Mouse (Mus musculus): ENCODE results near the gene Hsd17b3. TPM values are rescaled to one million over a fixed set of nuclear protein-coding genes. Genes with fewer than 3 reads are reported as not detected.
A peak's percentile ranks its signal among the peaks of the same experiment; 100 is the strongest.

The Hsd17b3 gene
- polyA plus RNA-seq, 1 experiment from 2014 or later, result not detected

DNA sequence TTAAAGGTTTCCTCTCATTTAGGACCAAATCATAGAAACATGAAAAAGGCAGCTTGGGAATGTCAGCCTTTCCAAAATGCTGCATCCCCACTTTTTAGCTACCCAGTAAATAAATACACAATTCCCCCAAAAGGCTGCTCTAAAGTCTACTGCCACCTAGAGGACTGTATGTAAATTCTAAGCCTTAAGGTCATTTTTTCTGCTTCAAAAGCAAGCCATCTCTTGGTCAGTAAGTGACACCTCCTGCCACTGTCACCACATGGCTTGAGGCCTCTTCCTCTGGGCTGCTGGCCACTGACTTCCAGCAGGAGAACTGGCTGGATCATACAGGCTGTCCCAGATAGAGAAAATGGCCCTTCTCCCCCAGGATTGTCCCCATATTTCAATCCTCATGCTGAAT is 50.9 kb downstream of the Hsd17b3 start:
- H3K4me1 ChIP-seq, result no peaks in the 10 kb centered on the region
- H3K36me3 ChIP-seq, result no peaks in the 10 kb centered on the region
- H3K27ac ChIP-seq (replicated peaks), result no peak overlapping the region
- H3K27me3 ChIP-seq, result peaks cover 6% of the 10 kb centered on the region; the same call in 1 of the 2 replicates
- no peak overlapping the region for H3K9ac ChIP-seq (replicated peaks)
- H3K9me3 ChIP-seq, result no peaks in the 10 kb centered on the region
- no peak overlapping the region for H3K4me2 ChIP-seq (replicated peaks)
- ATAC-seq (replicated peaks), result no peak
- no peak overlapping the region for H3K4me3 ChIP-seq

GRCm38 (mm10) chr13:64036079-64037011 is 52.7 kb downstream of the Hsd17b3 start:
- no peak overlapping the region for H3K4me2 ChIP-seq (replicated peaks)
- H3K9ac ChIP-seq (replicated peaks), result no peak overlapping the region
- 20% methylated on average over 13 of the region's 13 CpGs for WGBS
- ATAC-seq (replicated peaks), result peak; percentile 90
- H3K27ac ChIP-seq (replicated peaks), result no peak overlapping the region
- peaks cover 6% of the 10 kb centered on the region; the same call in 1 of the 2 replicates for H3K27me3 ChIP-seq
- H3K4me3 ChIP-seq, result no peak overlapping the region
- no peaks in the 10 kb centered on the region for H3K9me3 ChIP-seq
- no peaks in the 10 kb centered on the region for H3K36me3 ChIP-seq
- H3K4me1 ChIP-seq, result no peaks in the 10 kb centered on the region

GRCm38 (mm10) chr13:64035036-64035435 is 54.0 kb downstream of the Hsd17b3 start:
- 27% methylated on average over 8 of the region's 8 CpGs for WGBS
- no peaks in the 10 kb centered on the region for H3K4me1 ChIP-seq
- ATAC-seq (replicated peaks), result no peak

GRCm38 (mm10) chr13:64033921-64034320 is 55.1 kb downstream of the Hsd17b3 start:
- H3K9ac ChIP-seq (replicated peaks), result no peak overlapping the region
- no peaks in the 10 kb centered on the region for H3K4me1 ChIP-seq
- no peak overlapping the region for H3K4me2 ChIP-seq (replicated peaks)
- H3K27me3 ChIP-seq, result peaks cover 6% of the 10 kb centered on the region; the same call in 1 of the 2 replicates
- H3K27ac ChIP-seq (replicated peaks), result no peak overlapping the region
- no peak overlapping the region for H3K4me3 ChIP-seq
- ATAC-seq (replicated peaks), result no peak
- 91% methylated on average over 6 of the region's 6 CpGs for WGBS
- no peaks in the 10 kb centered on the region for H3K36me3 ChIP-seq
- H3K9me3 ChIP-seq, result no peaks in the 10 kb centered on the region

More at GRCm38 (mm10) chr13:64035036-64035435, 54.0 kb downstream of the Hsd17b3 start:
- Histone ChIP-seq H3K9ac (replicated peaks) (no peak overlapping the region), H3K4me2 (replicated peaks) (no peak overlapping the region), H3K9me3 (no peaks in the 10 kb centered on the region), H3K27ac (replicated peaks) (no peak overlapping the region), H3K4me3 (no peak overlapping the region), H3K27me3 (peaks cover 6% of the 10 kb centered on the region; the same call in 1 of the 2 replicates), H3K36me3 (no peaks in the 10 kb centered on the region)

- Histone ChIP-seq H3K9ac (replicated peaks) (no peak overlapping the region), H3K4me2 (replicated peaks) (no peak overlapping the region), H3K4me1 (no peaks in the 10 kb centered on the region), H3K36me3 (no peaks in the 10 kb centered on the region), H3K4me3 (no peak overlapping the region), H3K9me3 (no peaks in the 10 kb centered on the region), H3K27me3 (peaks cover 6% of the 10 kb centered on the region; the same call in 1 of the 2 replicates), H3K27ac (replicated peaks) (no peak overlapping the region)
- ATAC-seq (replicated peaks), result no peak
- WGBS, result 89% methylated on average over 4 of the region's 4 CpGs
Measured at GRCm38 (mm10) chr13:64033181-64033580, 55.8 kb downstream of the Hsd17b3 start.

- H3K4me3 ChIP-seq, result no peak overlapping the region
- H3K27me3 ChIP-seq, result no peaks in the 10 kb centered on the region
- H3K4me1 ChIP-seq, result no peaks in the 10 kb centered on the region
- no peak overlapping the region for H3K27ac ChIP-seq (replicated peaks)
- H3K9ac ChIP-seq (replicated peaks), result no peak overlapping the region
- no peaks in the 10 kb centered on the region for H3K9me3 ChIP-seq
- H3K4me2 ChIP-seq (replicated peaks), result no peak overlapping the region
- no peak for ATAC-seq (replicated peaks)
- 83% methylated on average over 4 of the region's 4 CpGs for WGBS
- no peaks in the 10 kb centered on the region for H3K36me3 ChIP-seq
Measured at GRCm38 (mm10) chr13:64031254-64031653, 57.8 kb downstream of the Hsd17b3 start.

DNA sequence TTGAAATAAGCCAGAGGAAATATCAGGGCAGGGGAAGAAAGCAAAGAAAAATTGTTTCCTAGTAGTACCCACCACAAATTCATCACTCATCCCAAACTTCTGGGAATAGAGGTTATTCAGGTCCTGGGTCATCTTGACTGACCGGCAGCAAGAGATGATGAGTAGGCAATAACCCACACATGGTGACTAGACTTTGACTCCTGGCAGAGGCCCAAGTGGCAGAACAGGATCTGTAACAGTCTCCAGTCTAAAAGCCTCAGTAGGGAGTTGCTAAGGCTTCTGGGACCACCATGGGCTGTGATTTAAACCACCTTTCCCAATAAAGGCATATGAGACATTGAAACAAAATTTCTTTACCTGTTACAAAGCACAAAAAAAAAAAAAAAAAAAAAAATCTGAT is 58.2 kb downstream of the Hsd17b3 start:
- Histone ChIP-seq H3K9me3 (no peaks in the 10 kb centered on the region), H3K27ac (replicated peaks) (no peak overlapping the region), H3K9ac (replicated peaks) (no peak overlapping the region), H3K4me3 (no peak overlapping the region), H3K4me1 (no peaks in the 10 kb centered on the region), H3K36me3 (no peaks in the 10 kb centered on the region), H3K27me3 (no peaks in the 10 kb centered on the region), H3K4me2 (replicated peaks) (no peak overlapping the region)
- ATAC-seq (replicated peaks), result no peak
- WGBS, result 80% methylated on average over 1 of the region's 1 CpGs

- 82% methylated on average over 4 of the region's 4 CpGs for WGBS
- Histone ChIP-seq H3K4me3 (no peak overlapping the region), H3K4me1 (peaks cover 14% of the 10 kb centered on the region), H3K9me3 (no peaks in the 10 kb centered on the region), H3K27me3 (no peaks in the 10 kb centered on the region), H3K4me2 (replicated peaks) (no peak overlapping the region), H3K36me3 (no peaks in the 10 kb centered on the region), H3K9ac (replicated peaks) (no peak overlapping the region), H3K27ac (replicated peaks) (no peak overlapping the region)
- ATAC-seq (replicated peaks), result no peak
Measured at GRCm38 (mm10) chr13:64024803-64025202, 64.2 kb downstream of the Hsd17b3 start.

GRCm38 (mm10) chr13:64022786-64023468 is 66.1 kb downstream of the Hsd17b3 start:
- 86% methylated on average over 15 of the region's 15 CpGs for WGBS
- H3K27me3 ChIP-seq, result no peaks in the 10 kb centered on the region
- no peak overlapping the region for H3K4me3 ChIP-seq
- no peak overlapping the region for H3K4me2 ChIP-seq (replicated peaks)
- no peak overlapping the region for H3K9ac ChIP-seq (replicated peaks)
- peaks cover 28% of the 10 kb centered on the region for H3K4me1 ChIP-seq
- no peaks in the 10 kb centered on the region for H3K9me3 ChIP-seq
- ATAC-seq (replicated peaks), result no peak
- no peaks in the 10 kb centered on the region for H3K36me3 ChIP-seq
- H3K27ac ChIP-seq (replicated peaks), result no peak overlapping the region

GRCm38 (mm10) chr13:64020902-64021311 is 68.1 kb downstream of the Hsd17b3 start:
- Histone ChIP-seq H3K36me3 (no peaks in the 10 kb centered on the region), H3K9me3 (no peaks in the 10 kb centered on the region), H3K4me2 (replicated peaks) (no peak overlapping the region; the same call in 1 of the 2 replicates), H3K9ac (replicated peaks) (no peak overlapping the region), H3K27me3 (no peaks in the 10 kb centered on the region), H3K27ac (replicated peaks) (peak overlapping the region; percentile 62), H3K4me3 (no peak overlapping the region), H3K4me1 (peaks cover 29% of the 10 kb centered on the region)
- 19% methylated on average over 7 of the region's 7 CpGs for WGBS
- peak; percentile 96 for ATAC-seq (replicated peaks)

GRCm38 (mm10) chr13:64018586-64019141 is 70.4 kb downstream of the Hsd17b3 start:
- no peaks in the 10 kb centered on the region for H3K36me3 ChIP-seq
- H3K9me3 ChIP-seq, result no peaks in the 10 kb centered on the region
- H3K4me1 ChIP-seq, result peaks cover 29% of the 10 kb centered on the region
- no peak overlapping the region for H3K27ac ChIP-seq (replicated peaks)
- no peak overlapping the region for H3K9ac ChIP-seq (replicated peaks)
- no peak overlapping the region for H3K4me3 ChIP-seq
- 60% methylated on average over 10 of the region's 10 CpGs for WGBS
- H3K27me3 ChIP-seq, result no peaks in the 10 kb centered on the region
- peak; percentile 34 for ATAC-seq (replicated peaks)
- no peak overlapping the region for H3K4me2 ChIP-seq (replicated peaks)

- H3K36me3 ChIP-seq, result no peaks in the 10 kb centered on the region
- ATAC-seq (replicated peaks), result no peak
- H3K4me1 ChIP-seq, result peaks cover 27% of the 10 kb centered on the region
- H3K4me2 ChIP-seq (replicated peaks), result no peak overlapping the region
- H3K27ac ChIP-seq (replicated peaks), result no peak overlapping the region
- H3K4me3 ChIP-seq, result no peak overlapping the region
- H3K27me3 ChIP-seq, result no peaks in the 10 kb centered on the region
- 59% methylated on average over 4 of the region's 4 CpGs for WGBS
- H3K9me3 ChIP-seq, result no peaks in the 10 kb centered on the region
- H3K9ac ChIP-seq (replicated peaks), result no peak overlapping the region
Measured at GRCm38 (mm10) chr13:64016048-64016447, 73.0 kb downstream of the Hsd17b3 start.

Data from forebrain, embryonic 15.5 days (tissue).